Mouse (Mus musculus) hematopoietic stem cell, adult 5-6 weeks (primary cell): ENCODE data around the gene Pqlc2. TPM values are rescaled to one million over a fixed set of nuclear protein-coding genes. Genes with fewer than 3 reads are reported as not detected.
A peak's percentile ranks its signal among the peaks of the same experiment; 100 is the strongest.

Source experiments
- ATAC-seq, 2 experiments: fragments of 125-278 bp in 1 of 2; replicated peaks in 1 of 2; 2 replicates each; pipeline ENCODE4 v1.8.0; 2016 to 2017; ENCODE audit warnings: inconsistent platforms in 2 of 2, mild to moderate bottlenecking in 2 of 2, moderate number of reproducible peaks in 2 of 2, low read depth in 1 of 2, moderate TSS enrichment in 1 of 2; ENCODE audit not compliant: low FRiP score in 2 of 2, poor library complexity in 2 of 2, severe bottlenecking in 2 of 2, insufficient read depth in 1 of 2, low TSS enrichment in 1 of 2
- total RNA-seq: library from RNA; stranded (forward); fragments of 172-1452, 232-1000 nt; gene quantifications from 2 replicates; pipeline ENCODE4 v1.2.3, GENCODE M21; 2017

The Pqlc2 gene
- total RNA-seq: 0.94 TPM in 1 of 2 replicates, not detected in the other

GRCm38 (mm10) chr4:139310171-139310898 is at the start of gene Pqlc2, which contains the start of gene Akr7a5:
Gene Pqlc2 (minus strand): TSS chr4:139310708.
Gene Akr7a5 (plus strand): TSS chr4:139310744.
- peak; percentile 70 to 80 for ATAC-seq

GRCm38 (mm10) chr4:139357211-139357610 is 46.7 kb upstream of the Pqlc2 start:
- no peak for ATAC-seq

GRCm38 (mm10) chr4:139352832-139353231 is 42.3 kb upstream of the Pqlc2 start:
- ATAC-seq: no peak; a peak in 1 of 4 replicates

- peak; percentile 96 to 97 for ATAC-seq
Observed at GRCm38 (mm10) chr4:139351931-139352711, 41.6 kb upstream of the Pqlc2 start, which contains the start of the genes Mrto4, Emc1 and Ubr4. Gene Mrto4 (minus strand): TSS chr4:139352576. Gene Emc1 (plus strand): TSS chr4:139352587. Gene Ubr4 (plus strand): TSS chr4:139352609.

GRCm38 (mm10) chr4:139345416-139346019 is 35.0 kb upstream of the Pqlc2 start:
- no peak for ATAC-seq

- peak in 1 of 2 experiments; percentile 15; a peak in 1 of 4 replicates for ATAC-seq
Observed at GRCm38 (mm10) chr4:139343718-139344117, 33.2 kb upstream of the Pqlc2 start.

- ATAC-seq: no peak
Observed at GRCm38 (mm10) chr4:139341556-139342233, 31.2 kb upstream of the Pqlc2 start.

GRCm38 (mm10) chr4:139340835-139341234 is 30.3 kb upstream of the Pqlc2 start:
- ATAC-seq: no peak

- no peak for ATAC-seq
Observed at GRCm38 (mm10) chr4:139338145-139338544, 27.6 kb upstream of the Pqlc2 start.

GRCm38 (mm10) chr4:139336822-139337483 is 26.4 kb upstream of the Pqlc2 start:
- ATAC-seq: peak; percentile 89 to 91

- ATAC-seq: peak in 1 of 2 experiments; percentile 18; a peak in 1 of 4 replicates
Observed at GRCm38 (mm10) chr4:139335507-139335906, 25.0 kb upstream of the Pqlc2 start.

- ATAC-seq: no peak
Observed at GRCm38 (mm10) chr4:139334631-139335295, 24.3 kb upstream of the Pqlc2 start.

- peak; percentile 97 to 98 for ATAC-seq
Observed at GRCm38 (mm10) chr4:139330605-139331004, 20.1 kb upstream of the Pqlc2 start.

- no peak for ATAC-seq
Observed at GRCm38 (mm10) chr4:139319740-139320139, 9.2 kb upstream of the Pqlc2 start.

- ATAC-seq: 0 out of 4 replicates have a peak, but pooled peaks of 1 of the 2 experiments have one; percentile 7
Observed at GRCm38 (mm10) chr4:139318449-139318848, 7.9 kb upstream of the Pqlc2 start.

- no peak for ATAC-seq
Observed at GRCm38 (mm10) chr4:139312632-139313031, 2.1 kb upstream of the Pqlc2 start.
